ENCODE assay signal across 14 mouse cellular contexts in the genomic region with DNA sequence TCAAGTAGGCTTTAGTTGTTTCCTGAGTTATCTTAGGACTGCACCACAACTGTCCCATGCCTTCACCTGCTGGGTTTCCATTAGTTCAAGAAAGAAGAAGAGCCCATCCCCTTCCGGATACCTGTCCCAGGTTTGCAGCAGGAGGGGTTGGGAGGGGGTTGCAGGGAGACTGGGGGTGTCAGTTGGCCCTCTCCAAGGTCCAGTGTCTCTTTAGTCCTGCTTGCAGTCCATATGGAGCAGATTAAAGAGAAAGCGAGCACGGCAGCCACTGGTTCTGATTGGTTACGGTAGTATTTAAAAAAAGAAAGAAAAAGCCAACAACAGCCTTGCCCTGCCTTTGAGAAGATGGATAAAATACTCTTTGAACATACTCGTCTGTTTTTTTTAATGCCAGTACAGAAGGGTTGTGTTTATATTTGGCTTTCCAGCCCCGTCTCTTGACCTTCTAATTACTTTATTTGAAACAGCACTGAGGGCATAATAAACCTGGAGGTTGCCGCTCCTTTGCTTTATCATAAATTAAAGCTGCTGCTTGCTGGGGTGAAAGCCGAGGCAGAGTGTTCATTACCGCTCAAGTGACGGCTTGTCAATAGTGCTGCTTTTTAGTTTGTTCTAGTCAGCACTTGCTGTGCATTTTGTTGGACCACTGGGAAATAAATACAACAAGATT.
DNase-seq lines count a peak whose midpoint lies in the region; ATAC-seq lines count a peak whose summit lies in the region.
"Had no signal": no experiment of that assay in that cellular context is flagged by ENCODE, and none has a peak within 500 bp of the region (broad histone marks: within the 10 kb centered on the region; RNA-seq: fewer than 3 reads in every experiment).

No protein-coding gene starts in this region.

- H3K27me3 ChIP-seq in lung, embryonic 15.5 days: no peaks in the 10 kb centered on the region
- no peaks in the 10 kb centered on the region for H3K27me3 ChIP-seq in stomach, embryonic 14.5 days (ENCODE audit: control insufficient read depth, insufficient read depth, low read length)
- H3K27me3 ChIP-seq: liver, embryonic 12.5 days had no signal

- WGBS in lung, embryonic 15.5 days: 38% methylated on average over 10 of the region's 10 CpGs
- WGBS in stomach, embryonic 14.5 days: 17% methylated on average over 10 of the region's 10 CpGs

- no peak overlapping the region for H3K27ac ChIP-seq in lung, embryonic 15.5 days
- H3K27ac ChIP-seq in stomach, embryonic 14.5 days (ENCODE audit: low read length): no peak overlapping the region
- H3K27ac ChIP-seq: liver, embryonic 12.5 days had no signal

- H3K9me3 ChIP-seq in lung, embryonic 15.5 days: no peaks in the 10 kb centered on the region
- H3K9me3 ChIP-seq in stomach, embryonic 14.5 days (ENCODE audit: control insufficient read depth, low read depth, low read length): no peaks in the 10 kb centered on the region
- H3K9me3 ChIP-seq: liver, embryonic 12.5 days had no signal

- H3K4me3 ChIP-seq in lung, embryonic 15.5 days: no peak overlapping the region
- H3K4me3 ChIP-seq in stomach, embryonic 14.5 days (ENCODE audit: low read depth, low read length): no peak overlapping the region
- H3K4me3 ChIP-seq: liver, embryonic 12.5 days had no signal

- no peak for ATAC-seq in lung, embryonic 15.5 days (ENCODE audit: borderline replicate concordance, extremely low read depth, low FRiP score, low TSS enrichment)
- no peak for ATAC-seq in stomach, embryonic 14.5 days (ENCODE audit: insufficient number of reproducible peaks, insufficient read depth, low FRiP score, low read depth)
- ATAC-seq: inflammation-experienced regulatory T-cells, adult 6 months; liver, embryonic 12.5 days had no signal

- H3K9ac ChIP-seq in lung, embryonic 15.5 days: no peak overlapping the region
- H3K9ac ChIP-seq in stomach, embryonic 14.5 days (replicated peaks; ENCODE audit: low read depth, low read length): no peak overlapping the region
- H3K9ac ChIP-seq: liver, embryonic 12.5 days had no signal

- peaks cover 23% of the 10 kb centered on the region for H3K4me1 ChIP-seq in lung, embryonic 15.5 days
- 0 out of 2 replicates have a peak, but pooled peaks cover 6% of the 10 kb centered on the region for H3K4me1 ChIP-seq in stomach, embryonic 14.5 days (ENCODE audit: control insufficient read depth, insufficient read depth, low read length)

- peak overlapping the region; percentile 2; the same call in 1 of the 2 replicates for H3K4me2 ChIP-seq in lung, embryonic 15.5 days
- 0 out of 2 replicates have a peak overlapping the region, but pooled peaks have one; percentile 16 for H3K4me2 ChIP-seq in stomach, embryonic 14.5 days (replicated peaks; ENCODE audit: low read depth, low read length)
- H3K4me2 ChIP-seq: liver, embryonic 12.5 days had no signal

- DNase-seq in embryo, embryonic 10 days (ENCODE audit: low spot score): peak; percentile 40
- DNase-seq in embryo, embryonic 9.5 days (ENCODE audit: extremely low spot score): no peak
- no peak for DNase-seq in lung, postnatal 25 days (ENCODE audit: low spot score)
- peak; percentile 59 for DNase-seq in forelimb bud, embryonic 11.5 days (ENCODE audit: low read depth, low spot score)
- no peak for DNase-seq in urinary bladder, postnatal 14 days (ENCODE audit: low spot score)
- no peak for DNase-seq in right cerebral cortex, adult 2 months (ENCODE audit: low spot score in 2 of 2)
- DNase-seq: adrenal gland, postnatal 14 days; heart, adult 18-20 months; heart, postnatal 14 days; right cerebral cortex, postnatal 25 days had no signal

- H3K36me3 ChIP-seq in lung, embryonic 15.5 days: no peaks in the 10 kb centered on the region
- H3K36me3 ChIP-seq in stomach, embryonic 14.5 days (ENCODE audit: control insufficient read depth, insufficient read depth, low read length): no peaks in the 10 kb centered on the region
- H3K36me3 ChIP-seq: liver, embryonic 12.5 days had no signal

Comparison
In these comparisons a context has a peak if more than half of its experiments do, and no peak if none do; other contexts are left out.
1. DNase-seq: peak in embryo, embryonic 10 days (single experiment) and forelimb bud, embryonic 11.5 days (single experiment); none in embryo, embryonic 9.5 days (single experiment), lung, postnatal 25 days (single experiment), urinary bladder, postnatal 14 days (single experiment) and right cerebral cortex, adult 2 months (0 of 2).